Mouse (Mus musculus) MN1 (cell line): ENCODE measurements around the gene Pecam1.
A peak's percentile ranks its signal among the peaks of the same experiment; 100 is the strongest.
"Not testable (repeated sequence)": the region's sequence is repeated elsewhere in the genome, so short reads cannot be mapped to it uniquely, and the experiment has no call there.

ENCODE experiments used
- DNase-seq: peaks from one replicate; pipeline ENCODE4 v3.0.0-alpha.2; 2016; ENCODE audit warnings: low spot score

Pecam1 gene

DNA sequence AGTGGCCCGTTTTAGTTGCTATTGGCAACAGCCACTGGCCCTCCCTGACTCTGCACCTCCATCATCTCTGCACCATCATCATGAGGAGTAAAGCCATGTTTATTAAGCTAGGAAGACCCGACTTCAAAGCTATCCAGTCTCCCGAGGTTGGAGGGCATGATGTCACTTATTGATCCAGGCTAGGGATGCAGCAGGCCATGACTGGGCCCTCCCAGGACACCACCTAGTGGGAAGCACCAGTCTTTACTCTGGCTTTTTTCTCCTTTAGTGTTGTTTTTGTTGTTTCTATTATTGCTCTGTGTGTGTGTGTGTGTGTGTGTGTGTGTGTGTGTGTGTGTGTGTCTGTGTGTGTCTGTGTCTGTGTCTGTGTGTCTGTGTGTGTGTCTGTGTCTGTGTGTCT is 124.9 kb downstream of the Pecam1 start:
- DNase-seq, result peak; percentile 40

DNA sequence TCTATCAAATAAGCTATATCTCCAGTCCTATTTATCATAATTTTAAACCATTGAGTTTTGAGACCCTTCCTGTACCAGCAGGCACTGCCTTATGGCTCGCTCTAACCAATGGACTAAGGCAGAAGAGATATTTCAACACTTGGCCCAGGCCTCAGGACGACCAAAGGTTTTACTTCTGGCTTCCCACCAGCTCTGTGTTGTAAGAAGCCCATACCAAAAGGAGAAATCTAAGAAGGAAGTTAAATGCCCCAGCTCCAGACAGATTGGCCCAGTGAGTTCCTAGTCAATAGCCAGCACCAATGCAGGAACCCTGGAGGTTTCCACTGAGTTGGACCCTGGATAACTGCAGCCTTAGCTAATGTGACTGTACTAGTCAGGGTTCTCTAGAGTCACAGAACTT is 126.8 kb downstream of the Pecam1 start:
- no peak for DNase-seq

DNA sequence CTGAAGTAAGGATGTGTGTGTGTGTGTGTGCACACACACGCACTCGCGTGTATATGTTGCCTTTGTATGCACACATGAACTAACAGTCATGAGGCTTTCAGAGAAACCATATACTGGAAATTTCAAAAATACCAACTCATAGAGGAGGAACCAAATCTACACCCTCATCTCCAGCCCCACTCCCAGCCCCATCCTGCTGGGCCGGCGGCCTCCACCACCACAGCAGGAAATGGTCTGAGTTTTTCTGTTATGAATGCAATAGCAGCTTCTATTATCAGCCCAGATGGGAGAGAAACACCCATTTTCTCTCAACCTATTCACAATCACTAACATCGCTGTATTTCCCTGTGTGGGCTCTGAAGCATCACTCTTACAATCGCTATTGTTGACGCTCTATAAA is 128.4 kb downstream of the Pecam1 start:
- DNase-seq, result no peak

DNA sequence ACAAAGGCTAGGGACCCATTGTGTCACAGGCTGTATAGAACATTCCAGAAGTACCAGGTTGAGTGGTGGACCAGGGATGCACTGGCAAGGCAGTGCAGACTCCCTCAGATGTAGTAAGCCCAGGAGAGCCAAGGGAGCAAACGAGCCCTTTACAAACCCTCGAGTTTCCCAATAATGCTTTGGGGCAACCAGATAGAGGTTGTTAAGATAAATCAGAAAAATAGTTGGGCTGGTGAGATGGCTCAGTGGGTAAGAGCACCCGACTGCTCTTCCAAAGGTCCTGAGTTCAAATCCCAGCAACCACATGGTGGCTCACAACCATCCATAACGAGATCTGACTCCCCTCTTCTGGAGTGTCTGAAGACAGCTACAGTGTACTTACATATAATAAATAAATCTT is 131.7 kb downstream of the Pecam1 start:
- not testable (repeated sequence) for DNase-seq

DNA sequence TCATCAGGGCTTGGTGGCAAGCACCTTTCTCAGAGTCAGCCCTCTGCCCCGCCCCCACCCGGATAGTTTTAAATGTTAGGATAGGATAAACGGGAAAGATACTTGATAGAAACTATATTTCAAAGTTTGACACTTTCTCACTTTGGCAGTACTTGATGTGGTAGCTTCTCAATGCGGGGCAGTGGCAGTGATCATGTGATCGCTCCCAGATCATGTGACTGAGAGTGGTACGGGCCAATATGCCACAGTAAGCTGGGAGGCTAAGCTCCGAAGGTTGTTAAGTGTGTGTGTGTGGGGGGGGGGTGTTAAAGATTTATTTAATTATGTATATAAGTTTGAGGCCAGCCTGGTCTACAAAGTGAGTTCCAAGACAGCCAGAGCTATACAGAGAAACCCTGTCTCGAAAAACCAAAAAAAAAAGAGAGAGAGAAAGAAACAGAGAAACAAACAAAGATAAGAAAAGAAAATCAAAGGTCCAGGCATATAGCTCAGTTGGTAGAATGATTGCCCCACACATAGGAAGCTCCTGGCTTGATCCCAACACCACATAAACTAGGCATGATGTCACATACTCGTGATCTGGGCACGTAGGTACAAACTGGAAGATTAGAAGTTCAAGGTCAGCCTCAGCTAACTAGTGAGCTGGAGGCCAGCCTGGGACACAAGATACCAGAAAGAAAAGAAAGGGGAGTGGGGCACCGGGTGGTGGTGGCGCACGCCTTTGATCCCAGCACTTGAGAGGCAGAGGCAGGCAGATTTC is 132.4 kb downstream of the Pecam1 start:
- no peak for DNase-seq

DNA sequence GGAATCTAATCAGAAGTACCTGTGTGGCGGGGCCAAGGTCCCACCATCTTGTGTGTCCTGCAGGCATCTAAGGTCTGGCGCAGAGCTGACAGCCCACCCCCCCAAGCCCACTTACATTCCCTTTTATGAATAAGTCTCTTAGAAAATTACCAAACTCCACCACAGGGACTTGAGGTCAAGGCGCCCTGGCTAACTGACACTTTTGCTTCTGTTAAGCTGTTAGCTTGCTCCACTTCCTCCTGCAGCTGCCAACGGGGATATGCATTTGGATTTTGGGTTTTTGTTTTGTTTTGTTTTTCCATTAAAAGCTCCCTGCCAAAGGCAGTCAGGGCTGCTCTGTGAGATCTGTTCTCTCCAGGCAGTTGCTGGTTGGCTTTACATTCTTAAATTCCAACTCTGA is 134.9 kb downstream of the Pecam1 start:
- no peak for DNase-seq

DNA sequence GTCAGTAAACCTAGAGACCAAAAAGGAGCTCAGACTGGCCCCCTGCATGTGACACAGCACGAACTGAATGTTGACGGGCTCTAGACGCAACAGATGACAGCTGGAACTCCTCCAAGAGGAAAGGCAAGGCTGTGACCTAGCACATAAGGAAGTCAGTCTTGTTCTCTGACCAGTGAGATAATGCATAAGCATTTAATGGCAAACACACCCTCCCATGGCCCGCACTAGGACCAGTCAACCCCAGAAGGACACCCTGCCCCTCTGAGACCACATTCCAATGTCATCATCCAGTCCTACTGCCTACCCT is 136.1 kb downstream of the Pecam1 start:
- DNase-seq, result peak; percentile 20

DNA sequence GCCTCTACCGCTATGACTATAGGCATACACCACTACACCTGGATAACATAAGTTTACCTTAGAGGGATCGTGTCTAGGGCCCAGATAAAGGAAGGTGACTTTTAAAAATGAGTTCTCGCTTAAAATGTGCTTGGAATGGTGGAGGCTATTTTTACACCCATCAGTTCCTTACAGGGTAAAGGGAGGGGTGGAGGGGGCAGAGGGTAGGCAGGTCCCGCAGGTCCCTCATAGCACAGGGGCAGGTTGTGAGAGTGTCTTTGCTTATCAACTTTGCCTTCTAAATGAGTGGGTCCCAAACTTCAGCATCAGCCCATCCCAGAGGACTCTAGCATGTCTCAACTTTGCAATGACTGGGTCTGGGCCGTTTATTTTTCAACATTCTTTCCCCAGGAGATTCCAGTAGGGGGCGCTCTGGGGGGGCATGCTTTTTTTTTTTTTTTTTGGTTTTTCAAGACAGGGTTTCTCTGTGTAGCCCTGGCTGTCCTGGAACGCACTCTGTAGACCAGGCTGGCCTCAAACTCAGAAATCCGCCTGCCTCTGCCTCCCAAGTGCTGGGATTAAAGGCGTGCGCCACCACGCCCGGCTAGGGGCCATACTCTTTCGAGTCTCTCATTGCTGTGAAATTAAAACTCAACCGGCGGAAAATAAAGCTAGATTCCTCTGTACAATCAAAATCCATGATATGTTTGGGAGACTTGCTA is 136.6 kb downstream of the Pecam1 start:
- peak; percentile 9 for DNase-seq

DNA sequence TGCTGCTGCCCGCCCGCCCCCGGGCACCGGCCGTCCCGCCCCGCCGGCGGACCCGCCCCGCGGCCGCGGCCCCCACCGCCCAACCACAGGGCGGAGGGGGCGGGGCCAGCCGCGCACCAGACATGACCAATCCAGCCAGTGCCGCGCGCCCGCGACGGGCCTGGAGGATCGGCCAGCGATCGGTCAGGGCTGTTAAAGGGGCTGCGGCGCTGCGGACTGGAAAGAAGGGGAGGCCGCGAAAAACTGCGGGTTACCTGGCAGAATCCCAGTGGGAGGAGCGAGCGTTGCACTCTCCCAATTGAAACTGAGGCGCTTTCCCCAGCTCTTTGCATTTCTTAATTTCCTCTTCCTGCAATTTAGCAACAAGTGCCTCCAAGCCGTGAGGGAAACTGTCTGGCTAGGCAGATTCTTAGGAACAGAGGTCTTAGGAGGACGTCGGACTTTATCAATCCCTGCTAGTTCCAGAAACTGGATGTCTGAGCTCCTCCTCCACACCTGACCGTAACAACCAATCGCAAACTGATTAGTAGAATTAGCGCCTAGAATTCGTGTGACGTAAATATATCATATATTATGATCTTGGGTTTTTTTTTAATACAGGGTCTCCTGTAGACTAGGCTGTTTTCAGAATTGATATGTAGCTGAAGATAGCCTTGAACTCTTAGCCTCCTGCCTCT is 137.3 kb downstream of the Pecam1 start, which contains the start of gene Tex2:
Gene Tex2, minus strand, starts transcription at position 463 of the 677 bp plus-strand sequence.
- peak; percentile 96 for DNase-seq

DNA sequence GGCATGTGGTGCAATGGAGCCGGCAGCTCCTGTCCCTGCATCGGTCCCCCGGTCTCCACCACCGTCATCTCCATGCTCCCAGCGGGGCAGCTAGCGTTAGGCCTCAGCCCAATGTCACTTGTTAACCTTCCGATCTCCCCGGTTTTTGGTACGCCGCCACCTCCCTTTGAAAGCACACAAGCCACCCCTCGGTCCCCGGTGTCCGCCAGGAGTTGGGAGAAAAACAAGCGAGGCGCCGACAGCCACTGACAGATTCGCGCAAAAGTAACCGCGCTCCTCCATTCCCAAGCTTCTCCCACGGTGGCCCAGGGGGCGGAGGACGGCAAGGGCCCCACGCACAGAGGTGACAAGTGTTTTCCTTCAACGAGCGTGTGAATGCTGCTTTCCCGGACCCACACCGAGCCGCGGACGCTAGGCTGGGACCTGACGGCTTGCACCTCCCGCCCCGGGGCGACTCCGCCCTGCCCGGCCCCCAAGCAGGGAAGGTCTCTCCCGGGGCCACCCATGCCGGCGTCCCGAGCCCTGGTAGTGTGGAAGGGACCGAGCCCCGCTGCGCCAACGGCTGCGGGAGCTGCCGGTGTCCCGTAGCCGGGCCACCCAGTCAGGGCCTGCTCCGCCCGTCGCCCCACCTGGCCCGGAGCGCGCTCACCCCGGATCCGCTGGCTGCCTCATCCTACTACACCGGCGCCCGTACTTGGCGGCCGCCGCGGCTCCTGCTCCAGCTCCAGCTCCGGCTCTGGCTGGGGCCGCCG is 138.0 kb downstream of the Pecam1 start:
- DNase-seq, result peak; percentile 57

DNA sequence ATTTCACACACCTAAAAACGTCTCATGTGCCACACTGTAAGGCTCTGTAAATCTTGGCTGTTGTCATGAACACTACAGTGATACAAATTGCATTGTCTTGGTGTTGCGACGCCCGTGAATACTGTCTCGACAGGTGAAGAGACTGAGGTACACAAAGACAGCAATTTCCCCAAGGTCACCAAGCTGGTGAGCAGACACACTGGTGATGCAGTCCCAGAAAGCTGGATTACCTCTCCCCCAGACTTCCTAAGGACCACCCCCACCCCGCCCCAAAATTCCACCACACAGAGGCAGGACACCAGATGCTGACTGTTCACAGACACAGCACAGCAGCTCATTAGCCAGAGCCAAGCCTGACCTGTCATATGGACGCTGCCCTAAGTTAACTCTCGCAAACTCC is 140.7 kb downstream of the Pecam1 start:
- DNase-seq, result no peak

DNA sequence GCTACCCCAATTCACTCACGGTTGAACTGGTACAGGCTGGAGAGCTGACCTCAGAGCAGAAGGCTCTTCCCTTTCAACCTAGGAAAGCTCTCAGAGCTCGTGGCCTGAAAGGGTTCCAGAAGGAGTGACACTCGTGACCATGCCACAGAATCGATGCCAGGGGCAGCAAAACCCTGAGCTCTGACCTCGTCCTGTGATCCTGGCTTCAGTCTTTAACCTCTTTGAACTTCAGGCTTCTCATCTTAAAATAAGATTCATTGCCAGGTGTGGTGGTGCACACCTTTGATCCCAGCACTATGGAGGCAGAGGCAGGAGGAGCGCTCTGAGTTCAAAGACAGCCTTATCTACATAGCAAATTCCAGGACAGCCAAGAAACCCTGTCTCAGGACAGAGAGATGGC is 143.1 kb downstream of the Pecam1 start:
- DNase-seq, result no peak

DNA sequence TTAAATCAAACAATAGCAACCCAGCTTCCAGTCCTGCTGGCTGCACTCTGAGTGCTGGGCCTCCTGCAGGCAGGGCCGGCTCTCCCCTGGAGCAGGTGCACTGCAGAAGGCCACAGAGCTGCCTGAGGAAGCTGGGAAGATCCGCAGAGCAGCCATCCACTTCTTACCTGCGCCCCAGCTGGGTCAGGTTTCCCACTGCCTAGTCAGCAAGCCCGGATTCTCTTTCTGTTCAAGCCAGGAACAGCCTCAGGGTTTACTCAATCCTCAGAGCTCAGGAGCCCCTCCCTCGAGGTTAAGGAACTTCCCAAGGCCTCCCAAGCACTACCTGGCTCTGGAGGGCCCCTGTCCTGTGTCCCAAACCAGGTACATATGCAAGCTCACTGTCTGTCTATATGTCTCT is 144.4 kb downstream of the Pecam1 start:
- no peak for DNase-seq
